Mouse (Mus musculus) ES-E14 (cell line): ENCODE measurements at regions not wholly inside any gene's neighbourhood (a gene's known extent, or its start where the extent isn't known, plus 50 kb on each side); places are given as distances from the start of the nearest gene placed in this dataset.

Source experiments
- DNase-seq: peaks from one replicate; pipeline ENCODE4 v3.0.0-alpha.2; 2013; ENCODE audit warnings: low read depth, low spot score
- H3K27ac ChIP-seq: 2 replicates; pipeline ENCODE4 v1.5.1; 2012; ENCODE audit warnings: low read depth, mild to moderate bottlenecking, low read length, moderate library complexity, mixed read lengths; ENCODE audit not compliant: poor library complexity, insufficient read depth, severe bottlenecking
- H3K36me3 ChIP-seq: 2 replicates; pipeline ENCODE4 v1.6.1; 2012; ENCODE audit warnings: mild to moderate bottlenecking, low read length, moderate library complexity, mixed read lengths; ENCODE audit not compliant: control insufficient read depth, poor library complexity, insufficient read depth, severe bottlenecking
- H3K4me1 ChIP-seq, 2 experiments: fragments of 150-350 bp in 1 of 2; sonication (generic) in 1 of 2; 2 replicates each; pipeline ENCODE4 v1.6.1; 2012; ENCODE audit warnings: low read length in 2 of 2, mild to moderate bottlenecking in 1 of 2, mixed read lengths in 1 of 2; ENCODE audit not compliant: control insufficient read depth in 2 of 2, insufficient read depth in 2 of 2, poor library complexity in 1 of 2
- H3K4me3 ChIP-seq, 2 experiments: fragments of 150-350 bp in 1 of 2; sonication (generic) in 1 of 2; 2 replicates each; pipeline ENCODE4 v1.5.1; 2012; ENCODE audit warnings: low read length in 2 of 2, low read depth in 1 of 2, mild to moderate bottlenecking in 1 of 2, mixed read lengths in 1 of 2; ENCODE audit not compliant: insufficient read depth in 1 of 2, poor library complexity in 1 of 2, severe bottlenecking in 1 of 2
- H3K9ac ChIP-seq: 2 replicates; pipeline ENCODE4 v1.6.1; 2012; ENCODE audit warnings: low read depth, mild to moderate bottlenecking, low read length, mixed read lengths; ENCODE audit not compliant: poor library complexity, insufficient read depth, severe bottlenecking
- H3K9me3 ChIP-seq: fragments of 150-350 bp; sonication (generic); 2 replicates; pipeline ENCODE4 v1.6.1; 2012; ENCODE audit warnings: low read depth, mild to moderate bottlenecking, low read length; ENCODE audit not compliant: control insufficient read depth, insufficient read depth
- CHD2 ChIP-seq: IDR thresholded peaks from 2 replicates; pipeline ENCODE4 v1.6.1; 2014; ENCODE audit warnings: mild to moderate bottlenecking, low read depth, low read length, inconsistent platforms
- HCFC1 ChIP-seq: IDR thresholded peaks from 2 replicates; pipeline ENCODE4 v1.6.1; 2012; ENCODE audit warnings: low read length, inconsistent platforms, borderline replicate concordance; ENCODE audit not compliant: insufficient read depth
- MAFK ChIP-seq: IDR thresholded peaks from 2 replicates; pipeline ENCODE4 v1.6.1; 2014; ENCODE audit warnings: mild to moderate bottlenecking, low read depth, low read length, inconsistent platforms; ENCODE audit not compliant: insufficient read depth
- ZC3H11A ChIP-seq: IDR thresholded peaks from 2 replicates; pipeline ENCODE4 v1.6.1; 2012; ENCODE audit warnings: low read depth, mild to moderate bottlenecking, inconsistent platforms, low read length, borderline replicate concordance
- ZNF384 ChIP-seq: IDR thresholded peaks from 2 replicates; pipeline ENCODE4 v1.6.1; 2012; ENCODE audit warnings: low read depth, low read length, inconsistent platforms
- in situ Hi-C, 2 experiments: fragments of 600-800 bp; cut with MboI; formaldehyde crosslinking; loops; one replicate each; pipeline ENCODE4 v1.15.1; 2025; ENCODE audit warnings: low sequenced_read_pairs in 2 of 2, inconsistent platforms in 1 of 2; ENCODE audit not compliant: unreplicated experiment in 2 of 2

DNA sequence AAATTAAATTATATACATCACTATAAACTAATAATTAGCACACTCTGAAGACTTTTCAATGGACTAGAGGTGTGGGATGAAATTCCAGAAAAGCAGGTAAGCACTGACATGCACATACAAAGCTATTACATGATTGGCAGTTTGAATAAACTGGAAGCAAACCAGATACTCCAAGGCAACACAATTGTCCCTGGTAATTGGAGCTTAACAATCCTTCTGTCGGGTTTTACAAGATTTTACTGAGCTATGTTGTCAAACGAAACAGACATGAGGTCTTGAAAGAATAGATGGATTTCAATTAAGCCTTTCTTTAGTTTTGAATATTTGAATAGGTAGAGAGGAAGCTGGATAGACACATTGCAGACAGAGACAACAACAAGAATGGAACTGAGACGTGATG, 273.9 kb upstream of the Ctso start:
- no peak for DNase-seq
- Histone ChIP-seq H3K36me3 (no peaks in the 10 kb centered on the region), H3K9me3 (no peaks in the 10 kb centered on the region), H3K27ac (no peak overlapping the region), H3K4me3 (no peak overlapping the region), H3K9ac (no peak overlapping the region), H3K4me1 (no peaks in the 10 kb centered on the region)
- in situ Hi-C loops: no loop called here
- TF ChIP-seq ZNF384 (no peak), HCFC1 (no peak), MAFK (no peak), CHD2 (no peak), ZC3H11A (no peak)

DNA sequence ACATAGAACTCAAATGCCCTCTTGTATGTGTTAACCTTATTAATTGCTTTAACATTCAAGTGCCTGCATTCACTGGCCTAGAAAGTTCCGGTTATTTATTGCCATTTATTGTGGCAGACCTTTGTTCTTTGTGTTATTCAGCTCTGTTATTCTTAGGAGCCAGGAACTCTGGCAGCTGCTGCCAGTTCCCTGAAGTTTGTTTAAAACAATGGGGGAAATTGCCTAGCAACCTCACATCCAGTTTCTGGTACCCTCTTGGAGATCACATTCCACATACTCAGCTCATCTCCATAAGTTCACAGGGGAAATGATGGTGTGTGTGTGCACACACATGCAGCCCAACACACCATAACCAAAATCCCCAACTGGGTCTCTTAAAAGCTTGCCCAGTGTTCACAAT, 270.8 kb upstream of the Ctso start:
- TF ChIP-seq ZC3H11A (no peak), CHD2 (no peak), HCFC1 (no peak), ZNF384 (no peak), MAFK (no peak)
- H3K4me1 ChIP-seq: no peaks in the 10 kb centered on the region
- no peaks in the 10 kb centered on the region for H3K9me3 ChIP-seq
- H3K27ac ChIP-seq: no peak overlapping the region
- H3K9ac ChIP-seq: no peak overlapping the region
- no peak for DNase-seq
- in situ Hi-C loops: no loop called here
- H3K36me3 ChIP-seq: no peaks in the 10 kb centered on the region
- H3K4me3 ChIP-seq: no peak overlapping the region

DNA sequence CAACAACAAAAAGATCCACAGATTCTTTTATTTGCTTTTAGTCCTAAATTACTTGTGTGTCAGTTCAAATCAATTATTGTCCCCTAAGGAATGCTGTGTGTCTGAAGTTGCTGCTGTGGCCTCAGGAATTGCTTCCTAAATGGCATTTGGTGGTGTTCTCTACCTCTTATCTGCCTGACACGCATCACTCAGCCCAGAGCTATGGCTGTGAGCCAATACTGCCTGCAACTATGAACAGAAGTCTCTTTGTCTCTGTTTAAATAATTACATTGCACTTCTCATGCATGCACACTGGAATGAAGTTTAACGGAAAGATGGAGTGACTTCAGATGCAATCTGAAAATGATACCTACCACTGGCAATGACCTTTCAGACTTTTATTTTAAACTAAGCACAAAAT, 266.1 kb upstream of the Ctso start:
- DNase-seq: no peak
- H3K9ac ChIP-seq: no peak overlapping the region
- no peaks in the 10 kb centered on the region for H3K4me1 ChIP-seq
- H3K9me3 ChIP-seq: no peaks in the 10 kb centered on the region
- H3K4me3 ChIP-seq: no peak overlapping the region
- no peak for TF ChIP-seq CHD2
- TF ChIP-seq HCFC1: no peak
- TF ChIP-seq ZC3H11A: no peak
- TF ChIP-seq ZNF384: no peak
- TF ChIP-seq MAFK: no peak
- no peak overlapping the region for H3K27ac ChIP-seq
- in situ Hi-C loops: no loop called here
- no peaks in the 10 kb centered on the region for H3K36me3 ChIP-seq

DNA sequence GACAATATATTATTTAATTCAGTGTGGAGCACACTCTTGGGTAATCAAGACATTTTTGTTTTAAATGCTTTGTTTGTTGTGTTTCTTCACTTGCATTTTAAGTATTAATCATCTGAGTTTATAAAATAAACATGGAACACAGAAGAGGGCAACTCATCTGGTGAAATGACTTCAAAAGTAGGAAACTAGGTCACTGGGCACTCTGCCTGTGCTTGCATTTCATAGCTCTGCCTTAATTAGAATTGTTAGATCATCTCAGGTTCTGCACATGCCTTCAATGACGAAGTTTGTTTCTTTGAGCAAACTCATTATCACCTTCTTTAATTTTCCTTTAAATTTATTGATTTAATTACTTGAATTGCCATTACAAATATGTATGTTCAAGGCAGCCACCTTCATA, 255.8 kb upstream of the Ctso start:
- H3K4me1 ChIP-seq: no peaks in the 10 kb centered on the region
- no peaks in the 10 kb centered on the region for H3K9me3 ChIP-seq
- no peak for DNase-seq
- no peak overlapping the region for H3K27ac ChIP-seq
- in situ Hi-C loops: no loop called here
- H3K4me3 ChIP-seq: no peak overlapping the region
- H3K9ac ChIP-seq: no peak overlapping the region
- no peak for TF ChIP-seq CHD2
- H3K36me3 ChIP-seq: no peaks in the 10 kb centered on the region

DNA sequence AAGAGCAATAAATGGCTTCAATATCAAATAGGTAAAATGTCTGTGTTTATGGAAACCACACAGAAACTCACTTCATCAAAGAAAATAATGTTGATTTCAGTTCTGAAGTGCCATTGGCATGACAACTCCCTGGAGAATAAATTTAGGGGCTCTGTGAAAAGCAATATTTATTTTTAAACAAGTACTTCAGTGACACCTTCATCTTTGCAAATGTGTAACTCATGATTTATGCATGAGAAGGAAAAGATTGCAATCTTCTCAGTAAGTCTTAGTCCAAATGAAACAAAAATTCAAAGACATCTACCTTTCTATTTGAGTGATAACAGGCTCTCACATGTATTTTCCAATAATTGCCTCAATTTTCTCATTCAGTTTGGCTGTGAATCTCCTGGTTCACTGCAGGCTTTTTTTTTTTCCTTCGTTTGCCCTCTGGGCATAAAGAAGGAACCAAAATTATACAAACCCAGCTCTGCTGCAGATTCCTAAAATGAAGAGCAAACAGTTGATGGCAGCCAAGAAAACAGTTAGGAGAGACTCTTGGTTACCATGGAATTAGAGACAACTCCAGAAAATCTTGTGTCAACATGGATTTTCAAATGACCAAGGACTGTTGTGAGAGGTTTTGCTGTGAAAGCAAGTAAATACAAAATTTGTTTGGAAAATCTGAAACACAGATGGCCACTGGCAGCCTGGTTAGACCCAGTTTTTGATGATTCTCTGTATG, 230.3 kb upstream of the Ctso start:
- no peak for DNase-seq
- no peak overlapping the region for H3K27ac ChIP-seq
- H3K36me3 ChIP-seq: no peaks in the 10 kb centered on the region
- H3K9ac ChIP-seq: no peak overlapping the region
- H3K4me1 ChIP-seq: no peaks in the 10 kb centered on the region
- H3K4me3 ChIP-seq: no peak overlapping the region
- in situ Hi-C loops: no loop called here
- TF ChIP-seq HCFC1 (no peak), ZNF384 (no peak), CHD2 (no peak), ZC3H11A (no peak), MAFK (no peak)
- H3K9me3 ChIP-seq: no peaks in the 10 kb centered on the region
